Mouse (Mus musculus) heart, embryonic 12.5 days (tissue): ENCODE measurements around the gene Plxdc2. TPM values are rescaled to one million over a fixed set of nuclear protein-coding genes. Genes with fewer than 3 reads are reported as not detected.

Source experiments
- ATAC-seq: fragments of 200-750 bp; cut with Nextera tagmentation; 2 replicates; pipeline ENCODE4 v1.8.0; 2017; ENCODE audit warnings: moderate TSS enrichment, moderate library complexity; ENCODE audit not compliant: insufficient number of reproducible peaks, low FRiP score
- H3K27ac ChIP-seq: fragments of 300-500 bp; sonication (generic); 2 replicates; pipeline ENCODE4 v1.5.1; 2016; ENCODE audit warnings: mild to moderate bottlenecking, moderate library complexity; ENCODE audit not compliant: poor library complexity, severe bottlenecking
- H3K27me3 ChIP-seq: fragments of 300-500 bp; sonication (generic); replicated peaks from 2 replicates; pipeline ENCODE4 v1.6.1; 2016; ENCODE audit warnings: mild to moderate bottlenecking, moderate library complexity
- H3K36me3 ChIP-seq: fragments of 300-500 bp; sonication (generic); 2 replicates; pipeline ENCODE4 v1.6.1; 2016; ENCODE audit warnings: mild to moderate bottlenecking, moderate library complexity
- H3K4me1 ChIP-seq: fragments of 300-500 bp; sonication (generic); replicated peaks from 2 replicates; pipeline ENCODE4 v1.6.1; 2016; ENCODE audit warnings: mild to moderate bottlenecking
- H3K4me2 ChIP-seq: fragments of 300-500 bp; sonication (generic); 2 replicates; pipeline ENCODE4 v1.6.1; 2016; ENCODE audit warnings: mild to moderate bottlenecking, moderate library complexity
- H3K4me3 ChIP-seq: fragments of 300-500 bp; sonication (generic); 2 replicates; pipeline ENCODE4 v1.5.1; 2016; ENCODE audit warnings: mild to moderate bottlenecking
- H3K9ac ChIP-seq: fragments of 300-500 bp; sonication (generic); 2 replicates; pipeline ENCODE4 v1.6.1; 2016; ENCODE audit warnings: mild to moderate bottlenecking, moderate library complexity
- H3K9me3 ChIP-seq: fragments of 300-500 bp; sonication (generic); replicated peaks from 2 replicates; pipeline ENCODE4 v1.6.1; 2016; ENCODE audit warnings: mild to moderate bottlenecking, moderate library complexity
- WGBS: fragments of 180-500 bp; shearing (Covaris S2); methylation state at CpG from one replicate; pipeline ENCODE4 v1.1.7; 2016; 5-methylcytosine and 5-hydroxymethylcytosine counted together
- polyA plus RNA-seq: library from polyadenylated mRNA; unstranded; fragments of >200 nt; fragmentation: Nextera tagmentation; extraction: Ambion mirVana; gene quantifications from 2 replicates; pipeline ENCODE4 v1.2.1, GENCODE M21; 2016

Plxdc2 gene
- polyA plus RNA-seq, 1 experiment from 2014 or later: 20.0 TPM

DNA sequence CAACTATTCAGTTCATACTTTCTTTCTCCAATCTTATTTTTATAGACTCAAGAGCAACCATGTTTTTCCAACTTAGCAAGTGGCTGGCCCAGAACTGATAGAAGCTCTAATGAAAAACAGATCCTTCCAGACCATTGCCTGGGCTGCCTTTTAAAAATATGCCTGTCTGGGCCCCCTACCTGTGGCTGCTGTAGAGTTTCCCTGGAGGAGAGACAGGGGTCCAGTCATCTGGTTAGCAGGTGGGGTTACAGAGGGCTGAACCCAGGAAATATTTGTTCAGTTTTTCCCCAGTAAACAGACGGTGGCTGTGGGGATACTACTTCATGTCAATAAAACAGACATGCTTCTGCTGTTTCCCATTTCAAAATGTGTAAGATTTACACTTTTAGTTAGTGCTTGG is 222.0 kb downstream of the Plxdc2 start:
- Histone ChIP-seq H3K36me3 (no peaks in the 10 kb centered on the region), H3K9me3 (no peaks in the 10 kb centered on the region), H3K4me2 (no peak overlapping the region), H3K9ac (no peak overlapping the region), H3K27ac (no peak overlapping the region), H3K4me3 (no peak overlapping the region), H3K4me1 (no peaks in the 10 kb centered on the region), H3K27me3 (no peaks in the 10 kb centered on the region)
- ATAC-seq: no peak
- 80% methylated on average over 1 of the region's 1 CpGs for WGBS

DNA sequence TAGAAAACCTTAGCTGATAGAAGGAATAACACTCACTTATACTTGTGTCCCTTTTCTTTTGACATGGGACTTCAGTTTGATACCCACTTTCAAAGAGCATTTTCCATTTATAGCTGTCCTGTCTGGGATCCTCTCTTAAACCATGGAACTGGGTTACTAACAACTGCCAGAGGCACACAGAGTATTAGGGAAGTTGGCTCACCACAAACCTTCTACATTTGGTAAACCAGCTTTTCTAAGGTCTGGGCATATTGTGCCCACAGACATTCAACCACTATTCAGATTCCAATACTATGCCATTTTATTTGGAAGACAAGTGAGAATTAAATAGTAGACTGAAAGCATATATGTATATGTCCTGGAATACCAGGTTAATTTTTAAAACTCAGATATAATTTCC is 232.4 kb downstream of the Plxdc2 start:
- H3K27me3 ChIP-seq: no peaks in the 10 kb centered on the region
- H3K4me1 ChIP-seq: no peaks in the 10 kb centered on the region
- no peaks in the 10 kb centered on the region for H3K36me3 ChIP-seq
- H3K4me3 ChIP-seq: no peak overlapping the region
- H3K4me2 ChIP-seq: no peak overlapping the region
- no peak for ATAC-seq
- no peak overlapping the region for H3K27ac ChIP-seq
- peaks cover 10% of the 10 kb centered on the region; the same call in 1 of the 2 replicates for H3K9me3 ChIP-seq
- H3K9ac ChIP-seq: no peak overlapping the region

GRCm38 (mm10) chr2:16595451-16595850 is 239.3 kb downstream of the Plxdc2 start:
- Histone ChIP-seq H3K27ac (no peak overlapping the region), H3K4me3 (no peak overlapping the region), H3K4me2 (no peak overlapping the region), H3K9me3 (0 out of 2 replicates have a peak, but pooled peaks cover 6% of the 10 kb centered on the region), H3K4me1 (0 out of 2 replicates have a peak, but pooled peaks cover 6% of the 10 kb centered on the region), H3K9ac (no peak overlapping the region), H3K27me3 (no peaks in the 10 kb centered on the region), H3K36me3 (no peaks in the 10 kb centered on the region)
- WGBS: 70% methylated on average over 1 of the region's 1 CpGs
- ATAC-seq: no peak

GRCm38 (mm10) chr2:16598231-16598630 is 242.1 kb downstream of the Plxdc2 start:
- ATAC-seq: no peak
- H3K4me3 ChIP-seq: no peak overlapping the region
- no peak overlapping the region for H3K27ac ChIP-seq
- H3K27me3 ChIP-seq: no peaks in the 10 kb centered on the region
- 0 out of 2 replicates have a peak, but pooled peaks cover 6% of the 10 kb centered on the region for H3K4me1 ChIP-seq
- no peaks in the 10 kb centered on the region for H3K9me3 ChIP-seq
- no peak overlapping the region for H3K9ac ChIP-seq
- H3K4me2 ChIP-seq: no peak overlapping the region
- H3K36me3 ChIP-seq: no peaks in the 10 kb centered on the region
- WGBS: 35% methylated on average over 3 of the region's 3 CpGs

DNA sequence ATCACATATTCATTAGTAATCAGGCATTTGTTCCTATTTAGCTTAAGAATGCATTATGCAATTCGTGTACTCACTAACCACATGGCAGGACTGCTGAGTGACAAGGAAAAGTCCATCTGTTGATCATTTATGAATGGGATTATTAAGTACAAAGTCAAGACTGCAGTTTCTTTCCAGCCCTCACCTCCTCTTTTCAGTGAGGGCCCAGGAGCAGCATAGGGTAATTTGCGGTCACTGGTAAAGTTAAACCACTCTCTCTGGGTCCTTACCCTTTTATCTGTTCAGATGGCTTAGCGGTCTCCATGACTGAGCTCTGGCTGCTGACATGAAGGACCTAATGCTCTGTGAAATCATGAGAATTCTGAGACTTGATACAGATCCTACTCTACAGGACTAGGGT is 248.2 kb downstream of the Plxdc2 start:
- Histone ChIP-seq H3K4me1 (peaks cover 8% of the 10 kb centered on the region; the same call in 1 of the 2 replicates), H3K4me3 (no peak overlapping the region), H3K4me2 (no peak overlapping the region), H3K9ac (no peak overlapping the region), H3K27ac (no peak overlapping the region), H3K36me3 (no peaks in the 10 kb centered on the region), H3K9me3 (no peaks in the 10 kb centered on the region), H3K27me3 (no peaks in the 10 kb centered on the region)
- ATAC-seq: no peak
- 76% methylated on average over 3 of the region's 3 CpGs for WGBS

GRCm38 (mm10) chr2:16607792-16608586 is 251.9 kb downstream of the Plxdc2 start:
- 37% methylated on average over 3 of the region's 3 CpGs for WGBS

GRCm38 (mm10) chr2:16642061-16642460 is 286.0 kb downstream of the Plxdc2 start:
- no peaks in the 10 kb centered on the region for H3K9me3 ChIP-seq
- ATAC-seq: no peak
- H3K4me2 ChIP-seq: no peak overlapping the region
- no peak overlapping the region for H3K27ac ChIP-seq
- H3K9ac ChIP-seq: no peak overlapping the region
- H3K27me3 ChIP-seq: no peaks in the 10 kb centered on the region
- no peaks in the 10 kb centered on the region for H3K4me1 ChIP-seq
- H3K36me3 ChIP-seq: no peaks in the 10 kb centered on the region
- WGBS: 87% methylated on average over 3 of the region's 3 CpGs
- H3K4me3 ChIP-seq: no peak overlapping the region

More at GRCm38 (mm10) chr2:16607792-16608586, 251.9 kb downstream of the Plxdc2 start:
- Histone ChIP-seq H3K9me3 (no peaks in the 10 kb centered on the region), H3K27me3 (no peaks in the 10 kb centered on the region), H3K9ac (no peak overlapping the region), H3K4me3 (no peak overlapping the region), H3K36me3 (no peaks in the 10 kb centered on the region), H3K4me2 (no peak overlapping the region; the same call in 1 of the 2 replicates), H3K27ac (no peak overlapping the region), H3K4me1 (peaks cover 8% of the 10 kb centered on the region; the same call in 1 of the 2 replicates)
- ATAC-seq: no peak

- WGBS: 76% methylated on average over 2 of the region's 2 CpGs
- H3K4me2 ChIP-seq: no peak overlapping the region
- H3K36me3 ChIP-seq: no peaks in the 10 kb centered on the region
- no peak overlapping the region for H3K27ac ChIP-seq
- H3K4me1 ChIP-seq: no peaks in the 10 kb centered on the region
- no peaks in the 10 kb centered on the region for H3K9me3 ChIP-seq
- no peak overlapping the region for H3K4me3 ChIP-seq
- H3K9ac ChIP-seq: no peak overlapping the region
- H3K27me3 ChIP-seq: no peaks in the 10 kb centered on the region
- ATAC-seq: no peak
These were observed 295.6 kb downstream of the Plxdc2 start for GRCm38 (mm10) chr2:16651713-16652112.

- no peak overlapping the region for H3K4me3 ChIP-seq
- H3K27me3 ChIP-seq: no peaks in the 10 kb centered on the region
- 63% methylated on average over 1 of the region's 1 CpGs for WGBS
- no peak overlapping the region for H3K27ac ChIP-seq
- H3K9ac ChIP-seq: no peak overlapping the region
- H3K36me3 ChIP-seq: no peaks in the 10 kb centered on the region
- no peaks in the 10 kb centered on the region for H3K9me3 ChIP-seq
- H3K4me1 ChIP-seq: no peaks in the 10 kb centered on the region
- no peak for ATAC-seq
- no peak overlapping the region for H3K4me2 ChIP-seq
These were observed 308.4 kb downstream of the Plxdc2 start for GRCm38 (mm10) chr2:16664516-16664915.

- WGBS: 88% methylated on average over 1 of the region's 1 CpGs
- Histone ChIP-seq H3K27me3 (no peaks in the 10 kb centered on the region), H3K27ac (no peak overlapping the region), H3K4me3 (no peak overlapping the region), H3K4me2 (no peak overlapping the region), H3K36me3 (no peaks in the 10 kb centered on the region), H3K9me3 (no peaks in the 10 kb centered on the region), H3K9ac (no peak overlapping the region), H3K4me1 (no peaks in the 10 kb centered on the region)
- no peak for ATAC-seq
These were observed 312.3 kb downstream of the Plxdc2 start for GRCm38 (mm10) chr2:16668391-16668790.

DNA sequence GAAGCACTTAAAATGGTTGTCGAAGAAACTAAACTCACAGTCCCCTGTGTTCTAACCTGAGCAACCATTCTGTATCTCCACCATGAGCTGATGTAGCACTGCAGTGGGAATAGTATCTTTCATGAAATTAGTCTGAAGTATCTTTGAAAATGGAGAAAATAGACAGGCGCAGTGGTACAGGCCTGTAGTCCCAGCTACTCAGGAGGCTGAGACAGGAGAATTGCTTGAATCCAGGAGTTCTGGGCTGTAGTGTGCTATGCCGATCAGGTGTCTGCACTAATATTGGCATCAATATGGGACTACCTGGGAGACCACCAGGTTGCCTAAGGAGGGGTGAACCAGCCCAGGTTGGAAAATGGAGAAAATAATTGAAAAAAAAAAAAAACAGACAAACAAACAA is 326.8 kb downstream of the Plxdc2 start:
- WGBS: 89% methylated on average over 3 of the region's 3 CpGs
- Histone ChIP-seq H3K4me3 (no peak overlapping the region), H3K9ac (no peak overlapping the region), H3K9me3 (no peaks in the 10 kb centered on the region), H3K4me2 (no peak overlapping the region), H3K27me3 (no peaks in the 10 kb centered on the region), H3K27ac (no peak overlapping the region), H3K4me1 (no peaks in the 10 kb centered on the region), H3K36me3 (no peaks in the 10 kb centered on the region)
- no peak for ATAC-seq

DNA sequence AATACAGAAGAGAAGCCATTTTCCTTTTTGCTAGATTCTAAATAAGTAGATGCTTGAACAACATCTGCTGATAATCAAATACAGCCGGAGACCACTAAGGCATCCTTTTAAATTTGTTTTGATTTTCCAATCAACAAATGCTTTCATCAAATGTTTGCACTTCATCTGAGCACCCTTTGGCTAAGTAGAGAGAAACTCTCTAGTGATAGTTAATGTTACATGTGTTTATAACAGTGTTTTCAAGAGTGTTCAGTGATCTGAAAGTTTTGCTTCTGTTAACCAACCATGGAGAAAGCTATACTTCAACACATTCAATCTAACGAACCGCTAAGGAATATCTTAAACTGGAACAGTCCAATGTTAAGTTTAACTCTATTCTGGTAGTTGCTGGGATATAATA is 327.6 kb downstream of the Plxdc2 start:
- H3K9ac ChIP-seq: no peak overlapping the region
- 82% methylated on average over 3 of the region's 3 CpGs for WGBS
- H3K4me3 ChIP-seq: no peak overlapping the region
- H3K9me3 ChIP-seq: no peaks in the 10 kb centered on the region
- no peak for ATAC-seq
- H3K4me1 ChIP-seq: no peaks in the 10 kb centered on the region
- H3K27me3 ChIP-seq: no peaks in the 10 kb centered on the region
- H3K4me2 ChIP-seq: no peak overlapping the region
- H3K36me3 ChIP-seq: no peaks in the 10 kb centered on the region
- H3K27ac ChIP-seq: no peak overlapping the region
